Mouse (Mus musculus): Measurements from ENCODE around the gene Ryr1.
"Not testable (repeated sequence)": the region's sequence is repeated elsewhere in the genome, so short reads cannot be mapped to it uniquely, and the experiment has no call there.

Gene Ryr1

GRCm38 (mm10) chr7:29146625-29147367 lies 21.8 kb upstream of the Ryr1 start:
- no peak for DNase-seq (ENCODE audit: low spot score)

- DNase-seq (ENCODE audit: low spot score) = no peak
Observed at GRCm38 (mm10) chr7:29144006-29144405, 19.0 kb upstream of the Ryr1 start.

- DNase-seq (ENCODE audit: low spot score) = peak; percentile 83
Observed at GRCm38 (mm10) chr7:29141416-29141815, 16.4 kb upstream of the Ryr1 start.

- DNase-seq (ENCODE audit: low spot score) = not testable (repeated sequence)
Observed at GRCm38 (mm10) chr7:29139237-29139636, 14.3 kb upstream of the Ryr1 start.

- no peak for DNase-seq (ENCODE audit: low spot score)
Observed at GRCm38 (mm10) chr7:29137429-29137828, 12.4 kb upstream of the Ryr1 start.

- peak; percentile 90 for DNase-seq (ENCODE audit: low spot score)
Observed at GRCm38 (mm10) chr7:29134693-29135386, 9.9 kb upstream of the Ryr1 start, which contains the start of gene Rasgrp4. Gene Rasgrp4 (plus strand): TSS chr7:29134851.

GRCm38 (mm10) chr7:29134230-29134629 lies 9.3 kb upstream of the Ryr1 start:
- DNase-seq (ENCODE audit: low spot score) = no peak

GRCm38 (mm10) chr7:29128725-29129124 lies 3.7 kb upstream of the Ryr1 start:
- DNase-seq (ENCODE audit: low spot score) = peak; percentile 22

- DNase-seq (ENCODE audit: low spot score) = peak; percentile 82
Observed at GRCm38 (mm10) chr7:29126173-29126915, 1.4 kb upstream of the Ryr1 start.

GRCm38 (mm10) chr7:29123531-29124358 lies 1.2 kb downstream of the Ryr1 start:
- no peak for DNase-seq (ENCODE audit: low spot score)

GRCm38 (mm10) chr7:29122821-29123220 lies 2.2 kb downstream of the Ryr1 start:
- DNase-seq (ENCODE audit: low spot score) = no peak

GRCm38 (mm10) chr7:29119526-29119925 lies 5.5 kb downstream of the Ryr1 start:
- DNase-seq (ENCODE audit: low spot score) = no peak

GRCm38 (mm10) chr7:29118142-29118851 lies 6.7 kb downstream of the Ryr1 start:
- DNase-seq (ENCODE audit: low spot score) = no peak

- no peak for DNase-seq (ENCODE audit: low spot score)
Observed at GRCm38 (mm10) chr7:29108992-29109955, 15.7 kb downstream of the Ryr1 start.

GRCm38 (mm10) chr7:29101286-29102017 lies 23.5 kb downstream of the Ryr1 start:
- DNase-seq (ENCODE audit: low spot score) = no peak

GRCm38 (mm10) chr7:29097131-29097530 lies 27.8 kb downstream of the Ryr1 start:
- DNase-seq (ENCODE audit: low spot score) = no peak

- DNase-seq (ENCODE audit: low spot score) = no peak
Observed at GRCm38 (mm10) chr7:29088817-29089216, 36.2 kb downstream of the Ryr1 start.

- no peak for DNase-seq (ENCODE audit: low spot score)
Observed at GRCm38 (mm10) chr7:29086902-29087301, 38.1 kb downstream of the Ryr1 start.

GRCm38 (mm10) chr7:29085981-29086380 lies 39.0 kb downstream of the Ryr1 start:
- no peak for DNase-seq (ENCODE audit: low spot score)
